Mouse (Mus musculus): Measurements from ENCODE around the gene Ranbp17.

DNA sequence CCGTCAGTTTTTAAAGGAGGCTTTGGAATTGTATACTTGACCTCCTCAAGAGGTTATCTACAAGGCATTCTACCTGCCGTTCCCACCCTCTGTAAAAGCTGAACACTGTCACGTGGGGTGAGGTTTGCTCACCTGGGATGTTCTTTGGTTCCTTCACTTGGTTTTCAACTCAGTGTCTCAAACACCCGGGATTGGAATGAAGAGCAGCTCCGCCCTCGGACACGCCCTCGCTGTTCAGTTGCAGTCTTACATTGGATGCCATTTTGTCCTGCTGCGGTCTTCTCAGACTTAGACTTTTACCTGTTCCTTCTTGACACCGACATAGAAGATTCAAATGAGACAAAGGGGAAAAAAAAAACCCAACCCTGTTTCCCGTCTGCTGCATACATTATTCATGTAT lies 30.6 kb upstream of the Ranbp17 start:
- no peak for TF ChIP-seq POLR2A (IDR thresholded peaks at IDR 0.05; ENCODE audit: borderline replicate concordance, extremely low read depth, insufficient read depth, insufficient read length, poor library complexity, severe bottlenecking)
- TF ChIP-seq CTCF (IDR thresholded peaks at IDR 0.05; ENCODE audit: borderline replicate concordance, extremely low read depth, insufficient read depth, insufficient read length) = no peak
